Mouse (Mus musculus) small intestine, adult 2 months (tissue): ENCODE data around the gene Cox20.

Experiments
- CTCF ChIP-seq: fragments of 200-500 bp; IDR thresholded peaks from 2 replicates; pipeline ENCODE4 v1.5.1; 2012; ENCODE audit warnings: low read depth, mild to moderate bottlenecking, control low read depth, inconsistent platforms, low read length, moderate library complexity, mixed read lengths; ENCODE audit not compliant: insufficient replicate concordance, insufficient read length; ENCODE audit errors: extremely low read depth
- POLR2A ChIP-seq: fragments of 200-500 bp; IDR thresholded peaks from 2 replicates; pipeline ENCODE4 v1.6.1; 2012; ENCODE audit warnings: low read depth, mild to moderate bottlenecking, control low read depth, inconsistent platforms, low read length, moderate library complexity

- TF ChIP-seq POLR2A = no peak
- TF ChIP-seq CTCF = no peak
These were observed 34.8 kb upstream of the Cox20 start for GRCm38 (mm10) chr1:178283946-178284720.
